Mouse (Mus musculus) spleen, postnatal 10 days (tissue): Measurements from ENCODE around the gene Ptprg.

ENCODE experiments used
- DNase-seq, 2 experiments: peaks; one replicate each; pipeline ENCODE4 v3.0.0; 2021 to 2022; ENCODE audit warnings: low spot score in 2 of 2

Ptprg gene

DNA sequence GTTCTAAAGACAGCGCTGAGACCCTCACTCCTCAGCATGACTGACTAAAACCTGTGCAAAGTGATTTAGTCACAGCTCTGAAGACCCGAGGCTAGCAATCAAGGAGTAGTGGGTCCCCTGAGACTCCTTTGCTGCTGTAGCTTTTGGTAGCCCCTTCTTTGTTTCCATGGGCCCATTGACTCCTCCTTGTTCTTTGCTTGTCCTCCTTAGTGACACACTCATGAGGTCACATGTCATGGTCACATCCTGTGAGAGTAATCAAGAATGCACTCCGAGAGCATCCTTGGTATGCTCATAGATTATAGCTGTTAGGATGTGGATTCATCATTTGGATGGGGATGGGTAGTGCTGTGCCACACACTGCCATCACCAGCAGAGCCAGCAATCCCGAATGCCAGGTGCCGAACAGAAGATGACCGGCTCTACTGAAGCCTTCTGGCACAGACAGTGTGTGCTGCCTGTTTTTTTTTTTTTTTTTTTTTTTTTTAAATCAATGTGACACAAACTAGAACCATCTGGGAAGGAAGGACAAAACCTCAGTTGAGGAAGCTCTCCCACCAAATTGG lies 64.9 kb downstream of the Ptprg start:
- no peak for DNase-seq

GRCm38 (mm10) chr14:11619606-11620005 lies 66.3 kb downstream of the Ptprg start:
- no peak for DNase-seq

DNA sequence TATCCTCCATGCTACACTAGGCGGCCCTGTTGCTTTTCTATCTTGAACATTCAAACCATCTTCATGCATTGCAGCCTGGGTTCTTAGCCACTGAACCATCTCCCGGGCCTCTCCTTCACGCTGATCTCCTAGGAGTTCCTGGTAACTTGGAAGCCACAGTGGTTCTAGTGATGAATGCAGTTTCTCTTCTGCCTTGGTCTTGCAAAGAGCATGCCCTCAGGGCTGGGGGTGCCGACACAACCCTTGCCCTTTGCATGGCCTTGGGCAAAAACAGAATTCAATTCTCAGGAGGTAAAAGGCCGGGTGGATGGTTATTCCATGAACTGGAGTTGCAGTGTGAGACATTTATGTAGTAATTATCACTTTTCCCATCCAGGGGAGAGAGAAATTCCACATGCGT lies 67.0 kb downstream of the Ptprg start:
- DNase-seq: no peak

DNA sequence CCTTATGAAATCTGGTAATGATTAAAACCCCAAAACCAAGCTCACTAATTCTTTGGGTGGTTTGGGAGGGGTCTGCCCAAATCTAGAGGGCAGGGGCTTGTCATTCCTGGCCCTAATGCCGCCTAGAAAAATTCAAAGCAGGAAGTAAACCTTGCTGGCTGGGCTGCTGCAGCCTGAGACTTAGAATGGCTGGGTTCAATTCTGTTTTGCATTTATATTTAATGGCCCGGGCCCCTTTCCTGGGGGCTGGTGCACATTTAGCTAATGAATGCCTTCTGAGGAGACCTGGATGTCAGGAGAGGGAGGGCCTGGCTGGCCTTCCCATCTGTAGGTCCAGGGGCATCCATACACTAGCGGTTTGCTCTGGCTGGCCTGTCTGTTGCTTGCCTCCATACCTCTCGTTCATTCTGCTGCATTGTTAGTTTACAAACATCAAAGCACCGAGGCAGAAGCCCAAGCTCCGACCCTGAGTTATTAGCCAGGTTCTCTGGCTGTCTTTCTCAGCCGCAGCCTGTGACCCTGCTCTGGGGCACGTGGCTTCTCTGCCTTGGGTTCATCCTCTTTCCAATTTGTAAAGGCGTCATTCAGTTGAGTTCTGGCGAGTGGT lies 67.7 kb downstream of the Ptprg start:
- DNase-seq: no peak

GRCm38 (mm10) chr14:11623576-11623975 lies 70.2 kb downstream of the Ptprg start:
- no peak for DNase-seq

GRCm38 (mm10) chr14:11630736-11631135 lies 77.4 kb downstream of the Ptprg start:
- no peak for DNase-seq

DNA sequence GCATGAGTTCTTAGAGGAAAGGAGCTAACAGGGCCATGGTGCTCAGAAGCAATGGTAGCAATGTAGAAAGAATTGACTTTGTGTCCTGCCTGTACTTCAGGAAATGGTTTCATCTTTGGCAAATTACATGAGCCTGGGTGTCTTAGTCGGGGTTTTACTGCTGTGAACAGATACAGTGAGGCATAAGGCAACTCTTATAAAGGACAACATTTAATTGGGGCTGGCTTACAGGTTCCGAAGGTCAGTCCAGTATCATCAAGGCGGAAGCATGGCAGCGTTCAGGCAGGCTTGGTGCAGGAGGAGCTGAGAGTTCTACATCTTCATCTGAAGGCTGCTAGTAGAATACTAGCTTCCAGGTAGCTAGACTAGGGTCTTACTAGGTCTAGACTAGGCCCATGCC lies 78.2 kb downstream of the Ptprg start:
- DNase-seq: no peak

DNA sequence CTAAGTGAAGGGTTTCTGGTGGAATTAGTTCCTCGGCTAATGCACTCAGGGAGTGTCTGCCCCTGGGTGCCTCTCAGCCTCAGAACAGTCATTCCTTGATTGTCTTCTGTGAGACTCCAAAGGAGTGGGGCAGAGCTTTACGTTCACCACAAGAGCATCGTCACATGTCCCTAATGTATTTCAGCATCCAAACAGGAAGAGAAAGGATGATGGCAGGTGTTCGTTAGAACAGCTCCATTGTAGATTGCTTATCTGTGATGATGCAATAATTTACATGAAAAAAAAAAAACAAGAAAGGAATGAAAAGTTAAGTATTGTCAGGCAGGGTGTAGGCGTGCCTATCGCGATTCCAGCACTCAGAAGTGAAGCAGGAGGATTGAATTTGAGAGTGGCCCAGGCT lies 84.3 kb downstream of the Ptprg start:
- DNase-seq: no peak

- DNase-seq: no peak
Measured at GRCm38 (mm10) chr14:11639366-11639765, 86.0 kb downstream of the Ptprg start.

- no peak for DNase-seq
Measured at GRCm38 (mm10) chr14:11640372-11640771, 87.0 kb downstream of the Ptprg start.

DNA sequence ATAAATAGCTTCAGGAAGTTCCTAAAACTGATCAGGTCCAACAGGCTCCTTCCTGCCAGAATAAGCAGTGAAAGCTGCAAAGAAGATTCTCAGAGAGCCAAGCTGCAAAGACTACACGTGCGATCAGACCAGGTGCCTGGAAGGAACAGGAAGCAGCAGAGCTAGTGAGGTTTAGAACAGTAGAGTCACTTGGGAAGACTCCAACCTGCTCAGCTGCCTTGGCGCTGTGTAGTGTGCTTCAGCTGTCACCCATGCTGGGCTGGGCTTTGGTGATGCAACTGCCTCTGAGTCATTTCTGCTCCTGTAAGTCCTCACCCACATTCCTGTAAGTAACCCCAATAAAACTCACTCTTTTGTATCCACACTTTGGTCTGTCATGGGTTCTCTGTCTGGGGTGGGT lies 87.7 kb downstream of the Ptprg start:
- no peak for DNase-seq

GRCm38 (mm10) chr14:11642977-11643376 lies 89.6 kb downstream of the Ptprg start:
- DNase-seq: no peak

DNA sequence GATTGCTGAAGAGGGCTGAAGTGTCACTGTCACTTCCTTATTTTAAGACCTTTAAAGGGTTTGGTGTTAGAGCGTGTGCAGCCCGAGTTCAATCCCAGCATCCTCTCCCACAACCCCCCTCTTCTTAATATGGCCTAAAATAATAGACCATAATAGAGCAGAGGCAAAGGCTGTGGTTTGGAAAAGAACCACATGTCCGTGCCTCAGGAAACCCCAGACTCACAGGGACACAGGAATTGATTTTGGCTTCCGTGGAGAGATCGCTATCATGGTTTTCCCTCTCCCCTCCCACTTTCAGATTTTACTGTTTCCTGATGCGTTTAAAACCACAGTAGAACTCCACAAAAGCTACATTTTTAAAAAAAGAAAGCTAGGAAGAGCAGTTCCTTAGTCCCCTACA lies 104.0 kb downstream of the Ptprg start:
- DNase-seq: no peak

DNA sequence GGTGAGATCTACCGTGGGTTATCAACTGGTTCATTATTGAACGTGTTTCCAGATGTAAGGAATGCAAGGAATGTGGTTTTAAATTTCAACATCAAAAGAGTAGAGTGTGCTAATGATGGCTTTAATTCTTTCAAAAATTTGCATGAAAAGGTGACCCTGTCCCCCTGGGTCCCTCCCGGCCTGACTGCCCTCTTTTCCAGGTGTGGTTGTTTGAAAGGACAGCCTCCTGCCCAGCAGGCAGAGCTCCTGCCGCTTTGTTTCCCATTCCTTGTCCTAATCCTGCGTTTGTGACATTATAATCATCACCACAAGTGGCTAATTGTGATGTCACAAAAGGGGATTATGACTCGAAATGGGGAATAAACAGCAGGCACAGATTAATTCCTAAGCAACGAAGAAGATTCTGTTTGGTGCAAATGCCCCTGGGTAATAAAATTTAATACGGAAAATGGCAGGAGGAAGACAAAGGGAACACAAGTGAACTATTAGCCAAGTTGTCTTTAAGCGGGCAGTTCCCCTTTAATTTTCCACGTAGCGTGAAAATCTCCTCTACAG lies 110.4 kb downstream of the Ptprg start:
- DNase-seq: no peak

GRCm38 (mm10) chr14:11664302-11664701 lies 111.0 kb downstream of the Ptprg start:
- DNase-seq: no peak

- DNase-seq: no peak
Measured at GRCm38 (mm10) chr14:11665046-11665445, 111.7 kb downstream of the Ptprg start.

GRCm38 (mm10) chr14:11667762-11668161 lies 114.4 kb downstream of the Ptprg start:
- no peak for DNase-seq

- DNase-seq: no peak
Measured at GRCm38 (mm10) chr14:11670847-11671246, 117.5 kb downstream of the Ptprg start.

DNA sequence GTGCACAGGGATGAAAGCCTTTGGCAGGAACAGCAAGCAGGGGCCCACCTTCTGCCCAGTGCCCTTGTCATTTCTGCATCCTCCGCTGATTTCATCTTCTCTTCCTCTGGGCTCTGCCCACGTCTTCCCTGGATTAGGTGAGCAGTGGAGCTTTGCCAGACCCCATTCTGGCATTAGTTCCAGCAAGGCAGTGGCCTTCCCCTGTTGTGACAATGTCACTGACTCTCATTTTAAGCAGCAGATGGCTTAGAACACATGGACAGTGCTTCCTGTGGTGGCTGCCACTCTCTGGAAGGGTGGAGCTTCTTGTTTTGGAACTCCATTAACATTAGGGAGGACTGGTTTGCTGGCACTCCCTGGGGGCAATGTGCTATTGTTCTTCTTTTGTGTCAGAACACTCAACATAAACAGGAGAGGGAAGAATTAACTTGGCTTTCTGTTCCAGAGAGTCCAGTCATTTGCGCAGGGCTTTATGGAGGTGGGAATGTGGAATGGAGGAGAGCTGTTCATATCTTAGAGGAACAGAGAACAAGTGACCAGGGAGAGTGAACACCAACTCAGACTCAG lies 119.7 kb downstream of the Ptprg start:
- no peak for DNase-seq

- no peak for DNase-seq
Measured at GRCm38 (mm10) chr14:11678201-11678600, 124.9 kb downstream of the Ptprg start.

GRCm38 (mm10) chr14:11679741-11680140 lies 126.4 kb downstream of the Ptprg start:
- DNase-seq: no peak

- DNase-seq: no peak
Measured at GRCm38 (mm10) chr14:11680621-11681020, 127.3 kb downstream of the Ptprg start.

DNA sequence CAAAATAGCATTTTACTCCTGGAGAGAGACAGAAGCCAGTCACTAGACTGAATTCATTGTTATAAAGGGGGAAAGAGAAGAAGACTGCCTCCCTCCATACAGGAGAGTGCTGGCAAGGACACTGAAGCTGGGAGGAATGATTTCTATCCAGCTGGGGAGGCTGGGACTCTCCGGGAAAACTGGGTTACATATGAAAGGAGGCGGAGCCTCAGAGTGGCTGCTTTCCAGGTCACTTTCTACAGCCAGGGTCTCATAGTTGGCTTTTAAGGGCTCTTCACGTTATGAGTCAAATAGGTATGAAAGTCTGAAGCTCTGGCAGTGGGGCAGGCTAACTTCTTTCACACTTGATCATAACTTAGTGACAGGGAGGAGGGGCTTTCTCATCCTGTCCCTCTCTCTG lies 129.1 kb downstream of the Ptprg start:
- no peak for DNase-seq
